Mouse (Mus musculus) central nervous system, embryonic 18 days (tissue): ENCODE measurements around the gene Gnai2. TPM values are rescaled to one million over a fixed set of nuclear protein-coding genes. Genes with fewer than 3 reads are reported as not detected.

Source experiments
- polyA plus RNA-seq: library from polyadenylated mRNA; depleted of rRNA; stranded (reverse); fragments of >200 nt; gene quantifications from 2 replicates; pipeline ENCODE4 v1.2.3, GENCODE M21; 2012; rRNA removed

Gnai2 gene
- 382 and 399 TPM in 2 replicates for polyA plus RNA-seq

GRCm38 (mm10) chr9:107635279-107636028 is at the start of gene Gnai2:
TSS of gene Gnai2 (minus strand) at chr9:107635367.

GRCm38 (mm10) chr9:107679501-107679900 is 44.3 kb upstream of the Gnai2 start, which contains the start of gene Gnat1:
TSS of gene Gnat1 (minus strand) at chr9:107679712.

GRCm38 (mm10) chr9:107669480-107669945 is 34.3 kb upstream of the Gnai2 start, which contains the start of gene Slc38a3:
TSS of gene Slc38a3 (minus strand) at chr9:107669530.

GRCm38 (mm10) chr9:107608741-107609432 is 26.3 kb downstream of the Gnai2 start, which contains the start of gene Sema3b:
TSS of gene Sema3b (minus strand) at chr9:107609229.

GRCm38 (mm10) chr9:107586974-107587832 is 48.0 kb downstream of the Gnai2 start, which contains the start of gene Ifrd2:
TSS of gene Ifrd2 (plus strand) at chr9:107587642.

GRCm38 (mm10) chr9:107580501-107581317 is 54.5 kb downstream of the Gnai2 start, which contains the start of gene Hyal3:
TSS of gene Hyal3 (plus strand) at chr9:107580818.

GRCm38 (mm10) chr9:107578587-107578986 is 56.6 kb downstream of the Gnai2 start, which contains the start of gene Naa80:
TSS of gene Naa80 (plus strand) at chr9:107578887.

GRCm38 (mm10) chr9:107576357-107577107 is 58.6 kb downstream of the Gnai2 start, which contains the start of gene Hyal1:
TSS of gene Hyal1 (plus strand) at chr9:107576927.

GRCm38 (mm10) chr9:107567702-107568319 is 67.4 kb downstream of the Gnai2 start, which contains the start of gene Hyal2:
TSS of gene Hyal2 (plus strand) at chr9:107567945.

Other genes with a start within 250 kb of the Gnai2 start
- gene Cacna2d2, start 235.8 kb downstream of the Gnai2 start, polyA plus RNA-seq, result 82.7 and 88.5 TPM in 2 replicates
- 33.6 and 34.5 TPM in 2 replicates for gene Tmem115, start 101.4 kb downstream of the Gnai2 start, polyA plus RNA-seq
- 47.5 and 52.4 TPM in 2 replicates for gene Cyb561d2, start 93.2 kb downstream of the Gnai2 start, polyA plus RNA-seq
- 87.7 and 93.2 TPM in 2 replicates for gene Nprl2, start 93.1 kb downstream of the Gnai2 start, polyA plus RNA-seq
- 8.9 and 9.6 TPM in 2 replicates for gene Zmynd10, start 88.1 kb downstream of the Gnai2 start, polyA plus RNA-seq
- 35.2 and 38.7 TPM in 2 replicates for gene Rassf1, start 83.8 kb downstream of the Gnai2 start, polyA plus RNA-seq
- 96.7 and 108 TPM in 2 replicates for gene Tusc2, start 72.1 kb downstream of the Gnai2 start, polyA plus RNA-seq
- 29.8 and 30.5 TPM in 2 replicates for gene Hyal2, start 67.4 kb downstream of the Gnai2 start, polyA plus RNA-seq
- gene Hyal1, start 58.4 kb downstream of the Gnai2 start, polyA plus RNA-seq, result 2.5 and 2.8 TPM in 2 replicates
- 16.6 and 19.8 TPM in 2 replicates for gene Naa80, start 56.5 kb downstream of the Gnai2 start, polyA plus RNA-seq
- gene Hyal3, start 54.5 kb downstream of the Gnai2 start, polyA plus RNA-seq, result 1.2 and 1.5 TPM in 2 replicates
- 20.6 and 24.7 TPM in 2 replicates for gene Ifrd2, start 47.7 kb downstream of the Gnai2 start, polyA plus RNA-seq
- gene Sema3b, start 26.1 kb downstream of the Gnai2 start, polyA plus RNA-seq, result 5.4 and 7.5 TPM in 2 replicates
- 87.6 and 91.9 TPM in 2 replicates for gene Slc38a3, start 34.2 kb upstream of the Gnai2 start, polyA plus RNA-seq
- gene Gnat1, start 44.3 kb upstream of the Gnai2 start, polyA plus RNA-seq, result 0.39 and 0.48 TPM in 2 replicates
- gene Sema3f, start 75.1 kb upstream of the Gnai2 start, polyA plus RNA-seq, result 109 and 131 TPM in 2 replicates
- gene Rbm5, start 135.6 kb upstream of the Gnai2 start, polyA plus RNA-seq, result 193 and 212 TPM in 2 replicates
- 84.9 and 89.6 TPM in 2 replicates for gene Rbm6, start 237.9 kb upstream of the Gnai2 start, polyA plus RNA-seq